ENCODE assay signal across 8 mouse cellular contexts in genomic region chr5:107087291-107087690, GRCm38 (mm10).
DNase-seq lines count a peak whose midpoint lies in the region; ATAC-seq lines count a peak whose summit lies in the region.

No protein-coding gene starts in this region.

- H3K4me2 ChIP-seq in heart, embryonic 12.5 days = no peak overlapping the region
- no peak overlapping the region for H3K4me2 ChIP-seq in stomach, embryonic 15.5 days

- H3K27ac ChIP-seq in heart, embryonic 12.5 days (ENCODE audit: poor library complexity, severe bottlenecking) = peak overlapping the region; percentile 82
- peak overlapping the region; percentile 90 for H3K27ac ChIP-seq in stomach, embryonic 15.5 days

- H3K9me3 ChIP-seq in heart, embryonic 12.5 days (replicated peaks) = no peaks in the 10 kb centered on the region
- no peaks in the 10 kb centered on the region for H3K9me3 ChIP-seq in stomach, embryonic 15.5 days

- 37% methylated on average over 2 of the region's 2 CpGs for WGBS in heart, embryonic 12.5 days
- 23% methylated on average over 2 of the region's 2 CpGs for WGBS in stomach, embryonic 15.5 days

- peak; percentile 8 to 16 for DNase-seq in spleen, adult 18-20 months
- no peak for DNase-seq in spleen, adult 12 weeks (ENCODE audit: low spot score)
- peak; percentile 60 to 75 for DNase-seq in kidney, postnatal 36 days
- DNase-seq in left cerebral cortex, adult 18-20 months (ENCODE audit: low spot score in 2 of 2) = no peak
- no peak for DNase-seq in layer of hippocampus, postnatal 10 days (ENCODE audit: low spot score in 2 of 2)
- no peak for DNase-seq in thymus, postnatal 0 days (ENCODE audit: low spot score)

- H3K27me3 ChIP-seq in heart, embryonic 12.5 days (replicated peaks) = no peaks in the 10 kb centered on the region
- H3K27me3 ChIP-seq in stomach, embryonic 15.5 days (replicated peaks) = no peaks in the 10 kb centered on the region

- H3K4me1 ChIP-seq in heart, embryonic 12.5 days (replicated peaks) = peaks cover 23% of the 10 kb centered on the region
- peaks cover 22% of the 10 kb centered on the region for H3K4me1 ChIP-seq in stomach, embryonic 15.5 days

- no peak overlapping the region for H3K4me3 ChIP-seq in heart, embryonic 12.5 days
- H3K4me3 ChIP-seq in stomach, embryonic 15.5 days (replicated peaks) = no peak overlapping the region

- ATAC-seq in heart, embryonic 12.5 days (ENCODE audit: insufficient number of reproducible peaks, low FRiP score) = 0 out of 2 replicates have a peak, but pooled peaks have one; percentile 13
- peak; percentile 61 for ATAC-seq in stomach, embryonic 15.5 days (ENCODE audit: insufficient read depth, low FRiP score, low read depth)

- H3K9ac ChIP-seq in heart, embryonic 12.5 days = no peak overlapping the region
- no peak overlapping the region for H3K9ac ChIP-seq in stomach, embryonic 15.5 days

- H3K36me3 ChIP-seq in heart, embryonic 12.5 days = no peaks in the 10 kb centered on the region
- H3K36me3 ChIP-seq in stomach, embryonic 15.5 days = no peaks in the 10 kb centered on the region

Comparison
In these comparisons a context has a peak if more than half of its experiments do, and no peak if none do; other contexts are left out.
1. DNase-seq: peak in spleen, adult 18-20 months (2 of 2) and kidney, postnatal 36 days (2 of 2); none in spleen, adult 12 weeks (single experiment), left cerebral cortex, adult 18-20 months (0 of 2), layer of hippocampus, postnatal 10 days (0 of 2) and thymus, postnatal 0 days (single experiment).